Mouse (Mus musculus) lung, adult 2 months (tissue): ENCODE data around the gene Ttc25.

Experiments
- CTCF ChIP-seq: fragments of 200-500 bp; IDR thresholded peaks from 2 replicates; pipeline ENCODE4 v1.5.1; 2011; ENCODE audit warnings: mild to moderate bottlenecking, low read length, control low read depth; ENCODE audit not compliant: insufficient read depth
- POLR2A ChIP-seq: fragments of 200-500 bp; IDR thresholded peaks from 2 replicates; pipeline ENCODE4 v1.6.1; 2011; ENCODE audit warnings: low read depth, mild to moderate bottlenecking, control low read depth, low read length, borderline replicate concordance; ENCODE audit errors: extremely low read depth

DNA sequence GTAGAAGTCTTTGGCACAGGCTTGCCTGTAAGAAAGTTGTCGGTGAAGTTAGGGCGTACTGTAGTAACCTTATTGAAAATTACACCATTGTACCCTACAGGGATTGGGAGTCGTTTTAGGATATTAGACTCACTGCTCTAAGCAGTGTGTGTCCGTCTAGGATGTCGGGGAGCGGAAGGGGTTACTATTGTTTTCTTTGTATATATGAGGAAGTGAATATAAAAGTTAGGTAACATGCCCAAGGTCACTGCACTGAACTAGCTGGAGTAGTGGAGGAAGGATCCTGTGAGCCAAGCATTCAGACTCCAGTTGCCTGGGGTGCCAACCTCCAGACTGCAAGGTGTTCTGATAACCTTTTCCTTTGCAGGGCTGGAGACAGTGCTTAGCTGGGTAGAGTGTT, 1.5 kb downstream of the Ttc25 start:
- TF ChIP-seq POLR2A (no peak), CTCF (no peak)
